16 mouse cellular contexts compared by ENCODE assay signal in genomic region chr3:30366621-30367020, GRCm38 (mm10).
A peak's percentile ranks its signal among the peaks of the same experiment; 100 is the strongest.
DNase-seq lines count a peak whose midpoint lies in the region; ATAC-seq lines count a peak whose summit lies in the region.
"Had no signal": no experiment of that assay in that cellular context is flagged by ENCODE, and none has a peak within 500 bp of the region (broad histone marks: within the 10 kb centered on the region; RNA-seq: fewer than 3 reads in every experiment).

No protein-coding gene starts in this region.

- H3K4me1 ChIP-seq in intestine, embryonic 15.5 days (replicated peaks) = no peaks in the 10 kb centered on the region
- H3K4me1 ChIP-seq: hindbrain, embryonic 15.5 days; neural tube, embryonic 13.5 days had no signal

- no peak overlapping the region for H3K27ac ChIP-seq in intestine, embryonic 15.5 days
- H3K27ac ChIP-seq: forebrain, embryonic 15.5 days; heart, embryonic 15.5 days; hindbrain, embryonic 15.5 days; lung, embryonic 15.5 days; midbrain, embryonic 10.5 days; neural tube, embryonic 13.5 days had no signal

- H3K27me3 ChIP-seq in intestine, embryonic 15.5 days (replicated peaks) = no peaks in the 10 kb centered on the region
- H3K27me3 ChIP-seq: forebrain, embryonic 15.5 days; heart, embryonic 15.5 days; hindbrain, embryonic 15.5 days; lung, embryonic 15.5 days; neural tube, embryonic 13.5 days had no signal

- H3K9ac ChIP-seq in intestine, embryonic 15.5 days = no peak overlapping the region
- H3K9ac ChIP-seq: forebrain, embryonic 15.5 days; heart, embryonic 15.5 days; hindbrain, embryonic 15.5 days; lung, embryonic 15.5 days; neural tube, embryonic 13.5 days had no signal

- 88% methylated on average over 7 of the region's 7 CpGs for WGBS in intestine, embryonic 15.5 days

- DNase-seq in heart, adult 9 months (ENCODE audit: low spot score in 2 of 2) = peak; percentile 19 to 35
- DNase-seq in heart, adult 8-10 months (ENCODE audit: low spot score) = no peak
- DNase-seq in NIH3T3 (ENCODE audit: low read depth) = peak; percentile 68
- peak; percentile 12 to 28 for DNase-seq in adrenal gland, postnatal 36 days
- DNase-seq in lung, postnatal 36 days = peak; percentile 42
- DNase-seq in retina, postnatal 1 day = no peak
- DNase-seq: kidney, adult 18-20 months; kidney, postnatal 14 days; thymus, adult 18-20 months had no signal

- no peak overlapping the region for H3K4me2 ChIP-seq in intestine, embryonic 15.5 days (replicated peaks)
- H3K4me2 ChIP-seq: forebrain, embryonic 15.5 days; heart, embryonic 15.5 days; hindbrain, embryonic 15.5 days; lung, embryonic 15.5 days; neural tube, embryonic 13.5 days had no signal

- H3K4me3 ChIP-seq in intestine, embryonic 15.5 days (replicated peaks) = no peak overlapping the region
- H3K4me3 ChIP-seq: forebrain, embryonic 15.5 days; heart, embryonic 15.5 days; hindbrain, embryonic 15.5 days; lung, embryonic 15.5 days; midbrain, embryonic 10.5 days; neural tube, embryonic 13.5 days had no signal

- no peaks in the 10 kb centered on the region for H3K9me3 ChIP-seq in intestine, embryonic 15.5 days
- H3K9me3 ChIP-seq: forebrain, embryonic 15.5 days; heart, embryonic 15.5 days; hindbrain, embryonic 15.5 days; lung, embryonic 15.5 days; midbrain, embryonic 10.5 days; neural tube, embryonic 13.5 days had no signal

- H3K36me3 ChIP-seq in intestine, embryonic 15.5 days = no peaks in the 10 kb centered on the region
- H3K36me3 ChIP-seq: forebrain, embryonic 15.5 days; heart, embryonic 15.5 days; hindbrain, embryonic 15.5 days; lung, embryonic 15.5 days; midbrain, embryonic 10.5 days; neural tube, embryonic 13.5 days had no signal

- ATAC-seq in intestine, embryonic 15.5 days = no peak
- ATAC-seq: forebrain, embryonic 15.5 days had no signal

Comparison
In these comparisons a context has a peak if more than half of its experiments do, and no peak if none do; other contexts are left out.
1. DNase-seq: peak in heart, adult 9 months (2 of 2), NIH3T3 (single experiment), adrenal gland, postnatal 36 days (2 of 2) and lung, postnatal 36 days (single experiment); none in heart, adult 8-10 months (single experiment) and retina, postnatal 1 day (single experiment).